Mouse (Mus musculus): ENCODE measurements around the gene Rrp1.
"Not testable (repeated sequence)": the region's sequence is repeated elsewhere in the genome, so short reads cannot be mapped to it uniquely, and the experiment has no call there.

The Rrp1 gene

DNA sequence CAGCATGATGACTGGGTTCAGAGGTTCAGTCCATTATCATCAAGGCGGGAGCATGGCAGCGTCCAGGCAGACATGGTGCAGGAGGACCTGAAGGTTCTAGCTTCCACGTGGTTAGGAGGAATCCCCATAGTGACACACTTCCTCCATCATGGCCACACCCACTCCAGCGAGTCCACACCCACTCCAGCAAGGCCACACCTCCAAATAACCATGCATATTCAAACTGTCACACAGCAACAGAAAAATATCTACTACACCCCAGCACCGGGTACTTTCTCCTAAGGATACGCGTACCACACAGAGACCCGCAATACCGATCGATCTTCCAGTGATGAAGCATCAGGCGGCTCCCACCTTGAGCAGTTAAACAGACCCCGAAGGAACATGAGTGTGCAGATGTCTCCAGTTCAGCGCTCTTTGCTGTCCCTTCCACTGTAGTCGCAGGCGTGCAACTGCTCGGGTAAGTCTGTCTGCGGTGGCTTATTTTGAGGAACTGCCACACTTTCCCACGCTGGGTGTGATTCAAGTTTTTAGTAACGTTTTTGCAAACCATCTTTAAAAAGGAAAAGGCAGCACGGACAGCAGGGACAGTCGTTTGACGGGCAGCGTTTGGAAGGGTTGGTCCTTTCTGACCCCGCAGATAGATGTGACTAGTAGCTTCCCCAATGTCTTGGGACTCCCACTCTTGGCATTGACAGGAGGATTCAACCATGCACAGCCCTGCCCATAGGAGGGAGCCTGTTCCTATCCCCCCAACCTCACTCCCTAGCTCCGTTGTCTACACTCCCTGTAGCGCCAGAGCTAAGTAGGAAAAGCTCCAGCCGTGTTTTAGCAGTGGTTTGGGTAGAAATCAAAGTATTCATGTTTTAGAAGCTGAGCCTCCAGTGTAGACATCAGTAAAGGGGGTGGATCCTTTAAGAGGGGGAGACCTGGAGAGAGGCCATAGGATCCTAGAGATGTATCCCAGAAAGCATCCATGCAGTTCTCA is 39.9 kb downstream of the Rrp1 start:
- DNase-seq, result peak; percentile 72

DNA sequence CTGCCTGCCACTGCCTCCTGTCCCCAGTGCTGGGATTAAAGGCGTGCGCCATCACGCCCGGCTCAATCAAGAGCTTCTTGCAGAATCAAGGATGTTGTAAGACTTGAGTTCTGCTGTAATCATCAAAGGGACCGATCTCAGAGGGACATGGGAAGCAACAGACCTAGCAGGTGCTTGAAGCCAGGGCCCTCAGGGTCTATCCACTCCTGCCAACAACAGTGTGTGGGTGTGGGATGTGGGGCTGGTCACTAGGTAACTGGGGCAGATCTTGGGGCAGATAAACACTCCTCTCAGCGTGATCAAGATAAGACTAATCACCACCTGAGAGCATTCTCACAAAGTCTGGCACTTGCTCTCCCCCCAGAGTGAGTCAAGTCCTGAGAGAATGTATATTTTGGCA is 41.1 kb downstream of the Rrp1 start:
- DNase-seq, result no peak

DNA sequence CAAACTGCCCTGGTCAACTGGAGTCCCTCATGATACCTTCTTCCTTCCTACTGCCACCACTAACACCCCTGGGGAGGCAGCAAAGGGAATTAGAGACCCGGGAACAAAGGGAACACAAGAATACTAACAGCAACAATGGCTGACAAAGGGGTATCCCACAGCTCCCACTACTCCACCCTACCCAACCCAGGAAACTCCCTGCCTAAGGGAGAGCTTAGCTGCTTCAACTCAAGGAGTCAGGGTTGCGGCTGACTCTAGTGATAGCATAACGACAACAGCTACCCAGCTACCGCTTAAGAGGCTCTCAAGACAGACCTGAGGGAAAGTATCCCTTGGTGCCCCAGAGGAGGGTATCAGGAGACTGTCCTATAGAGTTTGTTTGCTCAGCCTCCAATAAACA is 45.3 kb downstream of the Rrp1 start:
- DNase-seq, result peak; percentile 52

DNA sequence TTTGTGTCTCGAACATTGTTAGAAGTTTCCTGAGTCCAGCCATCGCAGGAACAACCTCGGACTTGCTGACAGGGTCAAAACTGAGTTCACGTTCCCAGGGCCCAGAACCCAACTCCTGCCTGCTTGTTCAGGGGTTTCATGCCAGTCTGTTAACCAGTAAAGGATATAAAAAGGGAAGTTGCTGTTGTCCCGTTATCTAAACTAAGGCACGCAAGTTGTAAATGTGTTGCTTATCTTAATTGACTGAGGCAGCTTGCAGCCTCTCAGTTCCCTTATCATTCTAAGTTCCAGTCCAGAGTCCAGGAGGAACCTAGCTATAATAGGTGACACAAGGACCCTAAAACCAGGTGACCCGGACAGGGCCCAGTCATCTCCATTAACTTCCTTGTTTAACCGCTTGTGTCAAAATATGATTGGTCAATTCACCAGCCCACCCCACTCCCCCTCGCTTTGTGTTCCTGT is 46.0 kb downstream of the Rrp1 start:
- peak; percentile 56 for DNase-seq

DNA sequence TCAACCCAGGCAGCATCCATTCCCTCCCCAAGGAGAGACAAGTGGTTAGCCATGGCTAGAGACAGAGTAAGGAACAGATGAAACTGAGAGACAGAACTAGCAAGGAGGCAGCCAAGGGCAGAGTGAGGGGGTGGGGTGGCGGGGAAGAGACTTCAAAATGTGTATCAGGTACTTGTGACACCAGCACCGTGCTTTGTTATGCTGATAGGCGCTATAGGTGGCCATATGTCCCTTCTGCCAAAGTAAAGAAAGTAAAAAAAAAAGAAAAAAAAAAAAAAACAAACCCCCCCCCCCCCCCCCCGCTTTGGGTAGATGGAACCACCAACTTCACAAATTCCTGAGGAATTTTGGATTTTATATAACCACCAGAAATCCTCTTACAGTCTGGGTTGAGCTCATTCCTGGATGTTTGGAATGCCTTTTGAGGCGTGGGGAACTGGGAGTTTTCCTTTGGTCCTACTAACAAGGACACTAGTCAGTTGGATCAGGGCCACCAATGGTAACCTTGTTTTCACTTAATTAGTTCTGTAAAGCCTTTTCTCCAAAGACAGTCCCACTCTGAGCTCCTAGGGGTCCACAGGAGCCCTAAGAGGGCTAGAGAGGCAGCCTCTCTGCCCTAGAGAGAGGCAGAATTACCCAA is 46.5 kb downstream of the Rrp1 start:
- peak; percentile 48 for DNase-seq

DNA sequence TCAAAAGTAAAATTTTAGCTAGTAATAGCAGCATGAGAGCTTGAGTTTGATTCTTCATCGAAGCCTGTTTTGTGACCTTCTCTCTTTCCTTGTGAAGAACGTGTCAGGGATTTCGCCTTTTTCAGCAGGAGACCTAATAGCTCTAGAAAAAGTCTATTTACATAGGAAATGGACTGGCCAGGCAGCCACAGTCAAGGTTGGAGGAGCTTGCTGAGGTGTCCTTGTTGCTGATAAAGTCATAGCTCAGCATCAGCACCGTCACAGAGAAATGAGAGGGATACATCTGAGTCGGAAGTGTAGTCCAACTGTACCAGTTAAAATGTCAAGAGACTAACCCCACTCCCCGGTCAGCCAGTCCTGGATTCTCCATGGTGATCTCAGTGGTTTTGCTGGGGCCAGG is 47.3 kb downstream of the Rrp1 start:
- no peak for DNase-seq

DNA sequence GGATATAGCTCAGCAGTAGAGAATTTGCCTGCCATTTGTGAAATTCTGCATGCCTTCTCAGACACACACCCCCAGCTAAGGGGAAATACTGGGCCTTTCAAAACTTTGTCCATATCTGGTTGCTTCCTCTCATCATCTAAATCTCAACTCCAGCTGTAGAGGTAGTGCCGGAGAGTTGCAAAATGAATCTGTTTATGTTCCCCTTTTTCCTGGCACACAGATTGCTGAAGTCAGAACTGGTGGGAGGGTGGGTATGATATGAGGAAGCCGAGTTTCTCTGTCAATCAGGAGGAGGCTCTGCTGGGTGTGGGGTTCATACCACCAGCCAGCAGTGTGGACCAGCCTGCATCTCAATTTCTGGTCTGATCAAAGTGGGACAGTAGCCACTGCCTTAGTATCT is 48.7 kb downstream of the Rrp1 start:
- no peak for DNase-seq

DNA sequence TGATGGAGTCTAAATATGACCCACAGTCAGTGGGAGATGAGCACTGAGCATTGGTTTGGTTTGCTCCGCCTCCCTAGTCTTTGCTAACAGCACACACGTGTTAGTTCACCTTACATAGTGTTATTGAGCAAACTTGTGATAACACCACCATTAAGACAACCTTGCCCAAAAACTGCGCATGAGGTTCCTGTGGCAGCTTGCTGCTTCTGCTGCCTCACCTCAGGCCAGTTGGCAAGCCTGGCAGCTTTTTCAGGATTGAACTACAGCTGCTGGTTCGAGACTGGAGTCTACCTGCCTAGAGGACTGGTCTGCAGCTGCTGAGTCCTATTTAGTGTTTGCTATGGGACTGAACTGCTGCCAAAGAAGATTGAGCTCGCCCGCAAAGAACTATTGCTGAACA is 49.5 kb downstream of the Rrp1 start:
- DNase-seq, result no peak

DNA sequence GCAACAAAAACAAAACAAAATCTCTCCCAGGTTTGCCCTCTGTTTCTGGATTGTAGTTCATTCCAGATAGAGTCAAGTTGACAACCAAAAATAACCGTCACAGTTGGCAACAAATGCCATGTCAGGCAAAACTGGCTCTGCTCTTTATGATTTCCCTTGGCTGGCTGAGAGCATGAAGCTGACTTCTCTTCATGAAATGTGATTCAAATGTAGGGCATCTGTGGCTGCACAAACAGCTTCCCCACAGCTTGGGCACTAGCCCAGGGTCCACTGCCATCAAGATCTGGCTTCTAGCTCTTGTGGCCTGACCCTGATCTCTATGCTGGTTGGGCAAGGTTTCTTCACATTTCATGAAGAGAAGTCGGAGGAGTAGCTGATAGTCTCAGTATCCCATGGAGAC is 50.9 kb downstream of the Rrp1 start:
- DNase-seq, result no peak

DNA sequence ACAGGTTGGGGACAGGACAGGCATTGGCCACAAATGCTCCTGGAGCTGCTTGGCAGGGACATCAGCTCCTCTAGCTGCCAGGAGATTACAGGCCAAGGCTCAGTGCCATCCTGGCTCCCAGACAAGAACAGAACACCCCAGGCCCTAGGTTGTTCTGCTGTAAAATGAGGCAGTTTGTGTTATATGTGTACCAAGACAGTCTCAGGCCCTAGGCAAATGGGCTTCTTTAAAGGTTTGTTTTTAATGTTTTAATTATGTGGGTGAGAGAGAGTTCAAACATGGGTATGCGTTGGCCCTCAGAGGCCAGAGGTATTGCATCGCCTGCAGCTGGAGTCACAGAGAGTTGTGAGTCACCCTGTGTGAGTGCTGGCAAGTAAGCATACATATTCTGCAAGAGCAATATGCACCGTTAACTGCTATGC is 52.5 kb downstream of the Rrp1 start:
- DNase-seq, result no peak

DNA sequence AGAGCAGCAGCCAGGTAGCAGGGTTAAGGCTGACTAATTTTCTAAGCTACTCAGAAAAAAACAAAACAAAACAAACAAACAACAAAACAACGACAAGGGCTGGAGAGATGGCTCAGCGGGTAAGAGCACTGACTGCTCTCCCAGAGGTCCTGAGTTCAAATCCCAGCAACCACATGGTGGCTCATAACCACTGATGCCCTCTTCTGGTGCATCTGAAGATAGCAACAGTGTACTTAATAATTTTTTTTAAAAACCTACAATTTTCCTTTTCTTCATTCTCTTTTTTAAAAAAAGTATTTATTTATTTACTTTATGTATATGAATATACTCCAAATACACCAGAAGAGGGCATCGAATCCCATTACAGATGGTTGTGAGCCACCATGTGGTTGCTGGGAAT is 53.8 kb downstream of the Rrp1 start:
- not testable (repeated sequence) for DNase-seq

DNA sequence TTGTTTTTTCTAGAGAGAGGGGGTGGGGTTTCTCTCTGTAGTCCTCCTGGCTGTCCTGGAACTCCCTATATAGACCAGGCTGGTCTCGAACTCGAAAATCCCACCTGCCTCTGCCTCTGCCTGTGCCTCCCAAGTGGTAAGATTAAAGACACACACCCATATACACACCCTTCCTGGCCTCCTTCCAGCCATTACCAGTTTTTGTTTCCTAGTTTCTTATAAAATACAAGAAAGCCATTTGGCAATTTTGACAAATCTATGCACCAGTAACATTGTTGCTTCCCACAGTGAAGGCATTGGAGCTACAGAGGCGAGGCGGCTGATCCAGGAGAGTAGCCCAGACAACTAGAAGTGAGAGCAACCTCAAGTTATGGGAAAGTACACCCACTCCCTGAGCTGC is 54.6 kb downstream of the Rrp1 start:
- DNase-seq, result no peak

DNA sequence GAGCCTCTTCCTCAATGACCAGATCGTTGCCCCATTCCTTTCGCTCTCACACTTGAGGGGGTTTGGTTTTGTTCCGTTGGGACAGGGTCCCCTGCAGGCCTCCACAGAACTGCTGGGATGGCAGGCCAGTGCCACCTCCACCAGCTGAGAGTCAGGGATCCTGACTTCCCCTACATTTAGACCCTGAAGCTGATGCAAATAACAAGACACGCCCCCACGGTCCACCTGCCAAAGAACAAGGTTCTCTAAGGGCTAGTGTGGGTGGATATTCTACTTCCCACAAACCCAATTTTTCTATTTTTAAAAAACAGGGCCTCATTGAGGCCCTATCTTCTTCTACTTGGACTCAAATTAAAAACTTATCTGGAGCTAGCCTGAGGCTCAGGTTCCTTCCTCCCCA is 55.1 kb downstream of the Rrp1 start:
- DNase-seq, result no peak

DNA sequence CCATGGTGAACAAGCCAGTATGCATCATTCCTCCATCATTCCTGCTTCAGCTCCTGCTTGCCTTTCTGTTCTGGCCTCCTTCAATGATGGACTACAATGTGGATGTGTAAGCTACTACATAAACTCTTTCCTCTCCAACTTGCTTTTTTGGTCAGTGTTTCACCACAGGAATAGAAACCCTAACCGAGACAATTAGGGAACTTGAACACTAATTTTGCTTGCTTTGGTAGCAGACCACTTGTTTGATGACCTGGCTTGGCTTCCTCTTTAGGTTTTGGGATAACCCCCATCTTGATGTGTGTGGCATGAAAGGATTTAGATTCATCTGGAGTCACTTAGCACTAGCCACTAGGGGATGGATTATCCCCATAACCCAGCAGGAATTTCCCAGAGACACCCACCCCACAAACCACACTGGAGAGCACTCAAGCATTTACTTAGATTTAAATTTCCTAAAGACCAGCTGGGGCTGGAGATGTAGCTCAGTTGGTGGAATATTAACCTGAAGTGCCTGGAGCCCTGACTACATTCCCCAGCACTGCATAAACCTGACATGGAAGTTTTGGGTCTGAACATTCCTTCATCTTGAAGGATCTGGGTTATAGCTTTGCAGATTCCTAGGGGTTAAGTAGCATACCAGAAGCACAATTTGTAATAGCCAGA is 56.8 kb downstream of the Rrp1 start:
- DNase-seq, result no peak

DNA sequence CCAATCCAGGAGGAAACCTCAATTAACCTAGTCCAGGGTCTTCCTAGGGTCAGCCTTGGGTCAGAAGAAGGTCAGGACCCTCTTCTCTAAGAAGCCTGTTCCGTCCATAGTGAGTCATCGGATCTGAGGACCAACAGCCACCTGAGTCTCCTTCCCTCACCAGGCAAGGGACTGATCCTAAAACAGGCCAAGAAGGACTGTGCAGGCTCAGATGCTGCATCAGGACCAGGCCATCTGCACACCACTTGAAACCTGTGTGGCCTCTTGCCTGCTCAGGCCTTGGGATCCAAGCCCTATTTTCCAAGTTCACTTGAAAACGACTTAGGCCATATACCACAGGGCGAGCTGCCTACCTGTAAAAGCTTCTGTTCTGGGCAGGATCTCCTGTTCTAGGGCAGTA is 59.6 kb downstream of the Rrp1 start:
- no peak for DNase-seq

DNA sequence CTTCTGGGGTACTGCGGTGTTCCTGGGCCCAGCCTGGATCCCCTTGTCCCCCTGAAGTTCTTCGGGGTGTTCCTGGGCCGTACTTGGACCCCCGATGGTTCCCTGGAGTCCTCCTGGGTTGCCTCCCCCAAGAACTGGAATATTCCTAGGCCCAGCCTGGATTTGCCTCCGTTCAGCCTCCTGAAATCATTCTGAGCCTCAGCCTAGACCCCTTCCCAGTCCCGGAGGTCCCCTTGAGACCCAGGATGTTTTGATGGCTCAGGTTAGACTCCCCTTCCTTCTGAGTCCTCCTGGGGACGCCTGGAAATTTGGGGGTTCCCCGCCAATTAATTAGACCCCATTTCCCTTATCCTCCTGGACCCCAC is 60.2 kb downstream of the Rrp1 start:
- DNase-seq, result no peak

DNA sequence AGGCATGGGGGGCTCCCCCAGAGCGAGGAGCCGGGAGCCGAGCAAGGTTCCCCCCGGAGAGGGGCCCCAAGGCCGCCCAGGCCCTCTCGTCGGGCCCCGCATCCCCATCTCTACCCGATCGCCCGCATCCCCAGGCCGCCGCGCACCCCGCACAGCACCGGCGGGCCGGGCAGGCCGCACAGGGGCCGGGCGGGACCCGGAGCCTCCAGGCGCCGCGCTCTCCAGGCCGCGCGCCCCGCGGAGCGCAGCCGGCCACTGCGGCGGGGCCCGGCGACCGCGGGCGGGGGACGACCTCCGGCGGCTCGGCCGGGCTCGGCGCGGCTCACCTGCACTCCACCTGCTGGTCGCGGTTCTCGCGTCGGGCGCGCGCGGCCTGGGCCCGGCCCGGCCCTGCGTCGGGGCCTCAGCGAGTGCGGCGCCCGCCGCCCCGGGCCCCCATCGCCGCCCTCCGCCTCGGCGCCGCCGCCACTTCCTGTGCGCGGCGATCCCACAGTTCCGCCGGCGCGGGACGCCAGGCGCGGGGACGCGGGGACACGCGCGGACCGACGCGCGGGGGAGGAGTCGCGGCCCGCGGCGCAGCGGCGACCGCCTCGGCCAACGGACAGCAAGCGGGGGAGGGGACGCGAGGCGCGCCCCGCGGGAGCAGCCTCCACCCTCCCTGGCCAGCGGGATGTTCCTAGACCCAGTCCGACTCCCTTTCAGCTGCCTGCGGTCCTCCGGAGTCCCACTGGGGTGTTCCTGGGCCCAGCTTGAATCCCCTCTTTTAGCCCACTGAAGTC is 60.8 kb downstream of the Rrp1 start, which contains the start of gene Agpat3:
Gene Agpat3 (minus strand): TSS at position 603 of the 779 bp plus-strand sequence.
- DNase-seq, result peak; percentile 49

DNA sequence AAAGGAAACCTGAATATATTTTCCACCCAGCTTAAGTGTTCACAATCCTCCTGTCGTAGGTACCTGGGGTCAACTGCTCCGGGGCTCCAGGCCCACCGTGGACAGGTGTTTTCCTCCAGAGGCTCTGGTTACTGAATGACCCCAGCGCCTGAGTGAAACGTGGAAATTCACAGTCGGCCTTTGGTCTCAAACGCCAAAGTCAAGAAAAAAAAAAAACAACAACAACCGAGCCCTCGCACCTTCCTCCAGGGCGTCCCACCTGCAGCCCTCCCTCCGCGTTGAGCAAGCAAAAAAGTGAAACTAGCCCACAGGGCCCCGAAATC is 61.3 kb downstream of the Rrp1 start:
- no peak for DNase-seq

DNA sequence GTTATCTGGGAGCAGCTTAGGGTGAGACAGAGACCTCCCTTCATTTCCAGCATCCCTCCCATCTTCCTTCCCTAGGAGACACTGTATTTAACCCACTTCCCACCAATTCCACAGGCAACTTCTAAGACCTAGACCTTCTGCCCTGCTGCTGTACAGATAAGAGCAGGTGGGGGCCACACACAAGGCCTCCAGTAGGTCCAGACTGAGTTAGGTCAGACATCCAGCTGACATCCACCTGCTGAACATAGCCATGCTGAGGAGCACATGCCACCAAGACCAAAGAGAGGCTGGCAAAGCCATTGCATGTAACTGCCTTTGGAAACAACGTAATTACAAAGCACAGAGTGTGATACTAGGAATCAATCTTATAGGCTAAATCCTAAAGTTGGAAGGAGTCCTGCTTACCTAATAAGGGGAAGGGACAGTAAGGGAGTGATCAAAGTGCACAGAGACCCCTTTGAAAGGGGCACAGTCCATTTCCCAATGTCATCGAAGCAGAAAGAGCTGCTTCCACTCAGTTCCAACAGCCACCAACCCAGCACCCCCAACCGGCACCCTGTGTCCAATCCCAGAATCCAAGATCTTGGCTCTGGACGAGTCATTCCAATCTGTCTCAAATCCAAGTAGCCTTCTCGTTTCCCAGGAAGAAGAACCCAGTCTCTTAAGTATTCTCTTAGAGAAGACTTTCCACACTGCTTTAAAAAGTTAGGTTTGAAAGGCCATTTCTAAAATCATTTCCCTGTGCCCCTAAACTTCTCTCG is 61.9 kb downstream of the Rrp1 start:
- DNase-seq, result no peak
